Mouse (Mus musculus): Measurements from ENCODE around the gene Inca1.

Inca1 gene

GRCm38 (mm10) chr11:70701984-70702733 lies 2.2 kb upstream of the Inca1 start:
- no peak for DNase-seq (ENCODE audit: low spot score in 2 of 2)

DNA sequence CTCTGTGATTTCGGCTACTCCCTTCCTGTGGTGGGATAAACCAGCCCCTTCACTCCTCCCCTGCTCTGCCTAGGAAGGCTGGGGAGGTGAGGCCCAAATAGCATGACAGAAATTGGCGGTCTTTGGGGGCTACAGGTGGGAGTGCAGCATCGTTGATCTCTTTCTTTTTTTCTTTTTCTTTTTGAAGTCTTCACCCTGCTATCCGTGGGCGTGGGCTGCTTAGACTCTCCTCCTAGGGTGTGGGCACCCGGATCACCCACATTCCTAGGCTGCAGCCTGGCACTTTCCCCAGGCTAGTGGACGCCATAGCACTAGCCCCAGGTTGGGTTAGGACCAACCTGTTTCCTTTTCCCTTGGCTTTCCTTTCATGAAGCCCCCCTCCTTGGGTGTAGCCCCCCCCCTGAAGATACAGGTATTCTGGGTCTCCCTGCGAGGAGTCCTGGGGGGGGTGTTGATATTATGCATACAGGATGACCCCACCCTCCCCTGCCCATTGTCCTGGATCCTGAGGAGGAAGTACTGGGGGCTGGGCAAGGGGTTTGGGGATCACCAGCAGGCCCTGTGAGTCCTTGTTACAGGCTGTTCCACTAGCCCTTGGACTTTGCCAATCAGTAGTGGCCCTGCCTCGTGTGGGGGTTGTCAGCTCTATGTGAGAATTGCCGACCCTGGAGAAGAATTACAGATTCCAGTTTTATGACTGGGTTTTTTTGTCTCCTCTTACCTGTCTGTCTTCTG lies 1.4 kb upstream of the Inca1 start:
- DNase-seq (ENCODE audit: low spot score in 2 of 2), result no peak

DNA sequence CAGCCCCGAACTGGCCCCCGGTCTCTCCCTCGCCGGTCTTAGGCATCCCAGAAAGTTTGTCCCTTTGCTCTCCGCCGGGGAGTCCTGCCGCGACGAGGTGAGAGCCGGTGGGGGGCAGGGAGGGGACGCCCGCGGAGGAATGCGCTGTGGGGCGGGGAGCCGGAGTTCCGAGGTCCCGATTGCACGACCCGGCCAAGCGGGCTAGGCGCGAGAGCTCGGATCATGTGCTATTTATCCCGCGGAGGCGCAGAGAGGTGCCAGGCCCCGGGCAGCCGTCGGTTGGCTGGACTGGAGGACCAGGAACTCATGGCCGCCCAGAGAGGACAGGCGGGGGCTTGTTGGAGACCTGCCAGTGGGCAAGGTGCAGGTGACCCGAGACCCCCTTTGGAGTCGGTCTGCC lies 658 bp upstream of the Inca1 start:
- peak; percentile 73 to 74 for DNase-seq (ENCODE audit: low spot score in 2 of 2)

- no peak for DNase-seq (ENCODE audit: low spot score in 2 of 2)
Measured at GRCm38 (mm10) chr11:70699051-70699450, 904 bp downstream of the Inca1 start.

DNA sequence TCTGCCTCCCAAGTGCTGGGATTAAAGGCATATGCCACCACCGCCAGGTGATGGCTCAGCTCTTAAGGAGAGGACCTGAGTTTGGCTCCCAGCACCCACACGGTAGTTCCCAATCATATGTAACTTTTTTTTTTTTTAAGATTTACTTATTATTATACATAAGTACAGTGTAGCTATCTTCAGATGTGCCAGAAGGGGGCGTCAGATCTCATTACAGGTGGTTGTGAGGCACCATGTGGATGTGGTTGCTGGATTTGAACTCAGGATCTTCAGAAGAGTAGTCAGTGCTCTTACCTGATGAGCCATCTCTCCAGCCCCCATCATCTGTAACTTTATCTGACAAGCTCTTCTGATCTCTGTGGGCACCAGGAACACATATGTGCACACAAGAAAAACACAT lies 2.6 kb downstream of the Inca1 start:
- no peak for DNase-seq (ENCODE audit: low spot score in 2 of 2)

GRCm38 (mm10) chr11:70693504-70693903 lies 6.5 kb downstream of the Inca1 start:
- DNase-seq (ENCODE audit: low spot score in 2 of 2), result no peak

GRCm38 (mm10) chr11:70689578-70689977 lies 10.4 kb downstream of the Inca1 start:
- no peak for DNase-seq (ENCODE audit: low spot score in 2 of 2)

GRCm38 (mm10) chr11:70688372-70688771 lies 11.6 kb downstream of the Inca1 start:
- no peak for DNase-seq (ENCODE audit: low spot score in 2 of 2)

GRCm38 (mm10) chr11:70687601-70688199 lies 12.3 kb downstream of the Inca1 start, which contains the start of gene Camta2:
TSS of gene Camta2 (minus strand) at chr11:70688105.
- peak; percentile 83 to 88 for DNase-seq (ENCODE audit: low spot score in 2 of 2)

- DNase-seq (ENCODE audit: low spot score in 2 of 2), result peak in 1 of 2 experiments; percentile 26
Measured at GRCm38 (mm10) chr11:70686901-70687566, 12.9 kb downstream of the Inca1 start.

- no peak for DNase-seq (ENCODE audit: low spot score in 2 of 2)
Measured at GRCm38 (mm10) chr11:70683640-70684039, 16.3 kb downstream of the Inca1 start.

DNA sequence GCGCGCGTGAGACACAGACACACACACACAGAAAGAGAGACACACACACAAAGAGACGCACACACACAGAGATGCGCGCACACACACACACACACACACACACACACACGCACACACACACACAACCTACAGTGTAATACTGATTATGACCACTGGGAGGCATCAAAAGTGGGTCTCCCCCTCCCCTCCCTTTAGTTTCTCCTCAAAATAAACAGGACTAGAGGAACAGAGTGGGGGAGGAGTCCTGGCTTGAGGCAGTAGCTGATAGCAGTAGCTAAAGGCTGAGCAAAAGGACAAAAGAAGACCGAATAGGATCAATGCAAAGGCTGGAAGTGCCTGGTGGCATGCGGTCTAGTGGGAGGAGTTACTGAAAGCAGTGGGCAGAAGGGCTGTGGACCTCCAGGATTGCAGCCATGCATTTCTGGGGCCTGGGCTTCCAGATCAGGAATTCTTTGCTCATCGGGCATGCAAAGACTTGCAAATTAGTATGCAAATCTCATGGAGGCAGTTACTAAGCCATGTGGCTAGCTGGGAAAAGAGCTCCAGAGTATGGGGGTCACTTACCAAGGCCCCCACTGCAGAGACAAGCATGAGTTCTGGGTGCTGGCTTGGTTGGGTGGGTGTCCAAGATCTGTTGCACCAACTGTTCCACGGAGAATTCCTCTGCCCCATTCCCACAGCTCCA lies 17.9 kb downstream of the Inca1 start:
- no peak for DNase-seq (ENCODE audit: low spot score in 2 of 2)

GRCm38 (mm10) chr11:70681170-70681569 lies 18.8 kb downstream of the Inca1 start:
- DNase-seq (ENCODE audit: low spot score in 2 of 2), result no peak

DNA sequence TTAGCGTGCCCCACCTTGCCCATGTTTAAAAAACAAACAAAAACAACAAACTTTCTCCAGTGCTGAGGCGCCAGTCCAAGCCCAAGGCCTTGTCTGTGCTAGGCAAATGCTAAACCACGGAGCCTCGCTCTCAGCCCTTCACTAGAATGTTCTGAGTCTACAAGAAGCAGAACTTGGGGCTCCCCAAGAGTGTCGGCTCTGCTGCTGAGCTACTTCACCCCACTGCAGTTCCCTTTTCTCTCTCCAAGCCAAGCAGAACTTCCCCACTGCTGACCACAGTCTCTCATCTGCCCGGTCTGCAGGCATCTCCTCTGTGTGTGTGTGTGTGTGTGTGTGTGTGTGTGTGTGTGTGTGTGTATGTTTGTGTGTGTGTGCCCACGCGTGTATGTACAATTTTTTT lies 20.1 kb downstream of the Inca1 start:
- DNase-seq (ENCODE audit: low spot score in 2 of 2), result no peak

DNA sequence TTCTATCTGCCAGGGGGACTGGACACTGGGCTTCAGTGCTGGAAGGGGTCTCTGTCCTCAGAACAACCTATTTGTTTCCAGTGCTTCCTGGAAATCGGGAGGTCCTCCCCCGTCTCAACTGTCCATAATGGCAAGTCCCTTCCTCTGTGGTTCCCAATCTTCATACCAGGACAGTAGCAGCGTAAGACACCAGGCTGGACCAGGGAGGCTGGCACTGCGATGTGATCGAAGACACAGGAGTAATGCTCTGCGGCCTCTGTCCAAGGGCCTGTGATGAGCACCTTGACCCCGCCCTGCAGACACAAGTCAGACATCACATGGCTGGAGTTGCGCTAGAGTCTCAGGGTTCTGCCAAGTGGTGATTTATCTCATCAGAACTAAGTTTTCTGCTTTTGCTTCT lies 20.6 kb downstream of the Inca1 start:
- no peak for DNase-seq (ENCODE audit: low spot score in 2 of 2)

DNA sequence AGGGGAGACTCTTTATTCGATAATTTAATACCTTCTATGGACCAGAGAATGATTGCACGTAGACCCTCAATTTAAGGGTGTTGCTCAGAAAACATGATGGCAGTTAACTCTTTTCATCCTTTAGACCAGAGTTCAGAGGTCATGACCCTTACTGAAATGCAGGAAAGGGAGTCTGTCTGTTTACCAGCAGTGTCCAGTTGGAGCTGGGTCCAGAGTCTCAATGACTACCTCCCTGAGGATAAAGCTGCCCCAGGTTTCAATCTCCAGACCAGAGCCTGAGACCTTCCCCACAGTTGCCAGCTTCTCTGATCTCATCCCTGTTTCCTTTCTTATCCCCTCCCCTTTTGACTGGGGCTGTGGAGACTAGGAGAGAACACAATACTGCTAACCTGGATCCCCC lies 21.4 kb downstream of the Inca1 start:
- DNase-seq (ENCODE audit: low spot score in 2 of 2), result no peak

DNA sequence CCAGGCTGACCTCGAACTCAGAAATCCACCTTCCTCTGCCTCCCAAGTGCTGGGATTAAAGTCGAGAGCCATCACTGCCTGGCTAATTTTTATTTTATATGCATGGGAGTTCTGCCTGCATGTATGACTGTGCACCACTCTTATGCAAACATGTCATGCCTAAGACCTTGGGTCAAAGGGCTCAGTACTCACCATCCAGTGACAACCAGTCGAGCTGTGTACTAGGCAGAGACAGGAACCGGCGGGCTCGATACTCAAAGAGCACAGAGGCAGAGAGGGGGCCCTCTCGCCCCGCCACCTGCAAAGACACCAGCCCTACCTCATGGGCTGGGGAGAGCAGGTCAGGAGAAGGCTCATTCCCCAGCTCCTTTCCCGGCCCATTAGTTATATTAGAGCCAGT lies 21.9 kb downstream of the Inca1 start:
- DNase-seq (ENCODE audit: low spot score in 2 of 2), result no peak

- no peak for DNase-seq (ENCODE audit: low spot score in 2 of 2)
Measured at GRCm38 (mm10) chr11:70674501-70674900, 25.5 kb downstream of the Inca1 start.

- DNase-seq (ENCODE audit: low spot score in 2 of 2), result no peak
Measured at GRCm38 (mm10) chr11:70674014-70674413, 25.9 kb downstream of the Inca1 start.

- no peak for DNase-seq (ENCODE audit: low spot score in 2 of 2)
Measured at GRCm38 (mm10) chr11:70671333-70672047, 28.5 kb downstream of the Inca1 start.

GRCm38 (mm10) chr11:70670483-70670882 lies 29.5 kb downstream of the Inca1 start:
- DNase-seq (ENCODE audit: low spot score in 2 of 2), result no peak

Data from urinary bladder, postnatal 36 days (tissue).